Mouse (Mus musculus) neutrophil, adult 59 days (primary cell): ENCODE measurements around the gene Taf1. TPM values are rescaled to one million over a fixed set of nuclear protein-coding genes. Genes with fewer than 3 reads are reported as not detected.

Experiments used
- total RNA-seq, 2 experiments: library from RNA; stranded (reverse); gene quantifications; 1 replicate in 1 of 2; 2 replicates in 1 of 2; pipeline ENCODE4 v1.2.4; 2023

The Taf1 gene
- 10 to 100 TPM; 24.9 to 25.9 TPM for total RNA-seq

GRCm38 (mm10) chrX:101532347-101533221 is at the start of gene Taf1:
Taf1 (plus strand) TSS chrX:101532734.

DNA sequence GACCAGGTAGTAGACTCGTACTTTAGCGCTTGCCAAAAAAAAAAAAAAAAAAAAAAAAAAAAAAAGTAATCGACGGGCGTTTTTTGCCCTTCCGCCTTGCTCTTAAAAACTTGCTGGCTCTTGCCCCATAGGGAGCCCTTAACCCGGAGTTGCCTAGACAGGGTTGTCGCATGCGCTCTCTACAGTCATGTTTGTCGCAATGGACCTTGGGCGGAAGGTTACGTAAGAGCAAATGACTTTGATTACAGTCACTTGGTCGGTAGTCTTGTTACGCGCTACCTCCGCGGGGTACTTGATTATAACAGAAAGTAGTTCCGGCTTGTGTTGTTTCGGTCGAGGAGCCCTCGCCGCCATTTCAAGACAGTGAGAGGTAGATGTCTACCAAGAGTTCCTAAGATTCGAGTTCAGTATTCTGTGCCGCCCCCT is 107.2 kb downstream of the Taf1 start, which contains the start of gene Ogt:
Gene Ogt (plus strand): TSS at position 320 of the 426 bp plus-strand sequence.

Other genes starting within 250 kb of the Taf1 start
- gene Nlgn3, start 233.6 kb upstream of the Taf1 start, total RNA-seq, result under 1 TPM in 1 of 2 experiments, not detected in 1; 0.51 TPM
- gene Gjb1, start 156.4 kb upstream of the Taf1 start, total RNA-seq, result not detected
- 10 to 100 TPM; 14.2 to 20.6 TPM for gene Zmym3, start 111.9 kb upstream of the Taf1 start, total RNA-seq
- gene Nono, start 103.4 kb upstream of the Taf1 start, total RNA-seq, result 100 to 1,000 TPM; 108 to 168 TPM
- 1 to 10 TPM; 1.6 TPM for gene Itgb1bp2, start 83.6 kb upstream of the Taf1 start, total RNA-seq
- gene Ogt, start 107.3 kb downstream of the Taf1 start, total RNA-seq, result 100 to 1,000 TPM; 239 to 243 TPM
- 1 to 10 TPM; 1.2 to 1.5 TPM for gene Cxcr3, start 201.5 kb downstream of the Taf1 start, total RNA-seq